Mouse (Mus musculus) MEL (cell line): ENCODE results near the gene Gucd1. TPM values are rescaled to one million over a fixed set of nuclear protein-coding genes. Genes with fewer than 3 reads are reported as not detected.

Experiments used
- DNase-seq: peaks from one replicate; pipeline ENCODE4 v3.0.0; 2011; ENCODE audit warnings: low read depth, low spot score
- H3K27ac ChIP-seq: 2 replicates; pipeline ENCODE4 v1.5.1; 2012; ENCODE audit warnings: low read depth, mild to moderate bottlenecking, control low read depth, low read length, moderate library complexity; ENCODE audit not compliant: control insufficient read depth
- H3K27me3 ChIP-seq, 2 experiments: fragments of 150-350 bp in 1 of 2; sonication (generic) in 1 of 2; 2 replicates each; pipeline ENCODE4 v1.6.1; 2012; ENCODE audit warnings: low read length in 2 of 2, mild to moderate bottlenecking in 2 of 2, improper control_type of control experiment in 1 of 2, moderate library complexity in 1 of 2; ENCODE audit not compliant: insufficient read depth in 2 of 2, control insufficient read depth in 1 of 2
- H3K36me3 ChIP-seq, 2 experiments: 2 replicates each; pipeline ENCODE4 v1.6.1; 2012 to 2014; ENCODE audit warnings: low read length in 2 of 2, improper control_type of control experiment in 1 of 2, inconsistent platforms in 1 of 2, mild to moderate bottlenecking in 1 of 2; ENCODE audit not compliant: insufficient read depth in 2 of 2, control insufficient read depth in 1 of 2
- H3K4me1 ChIP-seq, 2 experiments: fragments of 150-350 bp in 1 of 2; sonication (generic) in 1 of 2; 2 replicates each; pipeline ENCODE4 v1.6.1; 2012; ENCODE audit warnings: low read length in 2 of 2, improper control_type of control experiment in 1 of 2, mild to moderate bottlenecking in 1 of 2; ENCODE audit not compliant: insufficient read depth in 2 of 2, control insufficient read depth in 1 of 2
- H3K4me3 ChIP-seq, 2 experiments: fragments of 150-350 bp in 1 of 2; sonication (generic) in 1 of 2; 2 replicates each; pipeline ENCODE4 v1.5.1; 2012; ENCODE audit warnings: low read depth in 2 of 2, low read length in 2 of 2, mild to moderate bottlenecking in 2 of 2, moderate library complexity in 2 of 2, control low read depth in 1 of 2, improper control_type of control experiment in 1 of 2; ENCODE audit not compliant: control insufficient read depth in 1 of 2, insufficient read depth in 1 of 2
- H3K79me2 ChIP-seq: 2 replicates; pipeline ENCODE4 v1.6.1; 2012; ENCODE audit warnings: mild to moderate bottlenecking, low read length, moderate library complexity; ENCODE audit not compliant: control insufficient read depth, poor library complexity, insufficient read depth
- H3K9ac ChIP-seq: 2 replicates; pipeline ENCODE4 v1.6.1; 2012; ENCODE audit warnings: low read depth, mild to moderate bottlenecking, control low read depth, low read length, moderate library complexity; ENCODE audit not compliant: control insufficient read depth, poor library complexity, severe bottlenecking
- H3K9me3 ChIP-seq: fragments of 150-350 bp; sonication (generic); replicated peaks from 2 replicates; pipeline ENCODE4 v1.6.1; 2012; ENCODE audit warnings: mild to moderate bottlenecking, low read length, improper control_type of control experiment, moderate library complexity; ENCODE audit not compliant: insufficient read depth
- BHLHE40 ChIP-seq: IDR thresholded peaks from 2 replicates; pipeline ENCODE4 v1.6.1; 2012; ENCODE audit warnings: low read depth, mild to moderate bottlenecking, inconsistent platforms, low read length, improper control_type of control experiment, borderline replicate concordance
- CHD2 ChIP-seq: IDR thresholded peaks from 2 replicates; pipeline ENCODE4 v1.6.1; 2011; ENCODE audit warnings: low read length, improper control_type of control experiment
- CTCF ChIP-seq, 3 experiments: IDR thresholded peaks in 2 of 3; conservative IDR thresholded peaks in 1 of 3; 2 replicates each; pipeline ENCODE4 v1.5.1; 2011 to 2012; ENCODE audit warnings: low read length in 3 of 3, low read depth in 2 of 3, mild to moderate bottlenecking in 2 of 3, improper control_type of control experiment in 1 of 3, inconsistent platforms in 1 of 3, mixed read lengths in 1 of 3, moderate library complexity in 1 of 3; ENCODE audit not compliant: control insufficient read depth in 1 of 3, insufficient read depth in 1 of 3, poor library complexity in 1 of 3, severe bottlenecking in 1 of 3
- ETS1 ChIP-seq: IDR thresholded peaks from 2 replicates; pipeline ENCODE4 v1.6.1; 2012; ENCODE audit warnings: low read depth, mild to moderate bottlenecking, inconsistent platforms, low read length, improper control_type of control experiment, moderate library complexity
- GABPA ChIP-seq: IDR thresholded peaks from 2 replicates; pipeline ENCODE4 v1.6.1; 2012; ENCODE audit warnings: low read depth, mild to moderate bottlenecking, inconsistent platforms, low read length, improper control_type of control experiment, moderate library complexity
- JUND ChIP-seq: IDR thresholded peaks from 2 replicates; pipeline ENCODE4 v1.6.1; 2011; ENCODE audit warnings: low read depth, mild to moderate bottlenecking, improper control_type of control experiment, low read length
- KAT2A ChIP-seq: conservative IDR thresholded peaks from 2 replicates; pipeline ENCODE4 v1.6.1; 2012; ENCODE audit warnings: low read depth, low read length, improper control_type of control experiment, inconsistent platforms
- MYB ChIP-seq: IDR thresholded peaks from 2 replicates; pipeline ENCODE4 v1.6.1; 2011; ENCODE audit warnings: mild to moderate bottlenecking, low read depth, low read length, improper control_type of control experiment
- MYC ChIP-seq: IDR thresholded peaks from 2 replicates; pipeline ENCODE4 v1.6.1; 2011; ENCODE audit warnings: low read depth, mild to moderate bottlenecking, low read length, improper control_type of control experiment, moderate library complexity
- NELFE ChIP-seq: IDR thresholded peaks from 2 replicates; pipeline ENCODE4 v1.6.1; 2011; ENCODE audit warnings: low read depth, low read length, improper control_type of control experiment
- NRF1 ChIP-seq: IDR thresholded peaks from 2 replicates; pipeline ENCODE4 v1.6.1; 2014; ENCODE audit warnings: low read depth, mild to moderate bottlenecking, inconsistent platforms, low read length, improper control_type of control experiment, moderate library complexity; ENCODE audit not compliant: poor library complexity, insufficient read depth, severe bottlenecking
- POLR2A ChIP-seq, 2 experiments: IDR thresholded peaks; 2 replicates each; pipeline ENCODE4 v1.6.1; 2011 to 2012; ENCODE audit warnings: low read length in 2 of 2, mild to moderate bottlenecking in 2 of 2, control low read depth in 1 of 2, improper control_type of control experiment in 1 of 2, low read depth in 1 of 2, moderate library complexity in 1 of 2; ENCODE audit not compliant: control insufficient read depth in 1 of 2, insufficient read depth in 1 of 2, poor library complexity in 1 of 2
- POLR2AphosphoS2 ChIP-seq: IDR thresholded peaks from 2 replicates; pipeline ENCODE4 v1.6.1; 2011; ENCODE audit warnings: low read length, improper control_type of control experiment
- RCOR1 ChIP-seq: IDR thresholded peaks from 2 replicates; pipeline ENCODE4 v1.6.1; 2012; ENCODE audit warnings: low read depth, mild to moderate bottlenecking, inconsistent platforms, low read length, improper control_type of control experiment
- SIN3A ChIP-seq: IDR thresholded peaks from 2 replicates; pipeline ENCODE4 v1.6.1; 2012; ENCODE audit warnings: low read length, improper control_type of control experiment, inconsistent platforms
- TBP ChIP-seq: IDR thresholded peaks from 2 replicates; pipeline ENCODE4 v1.8.0; 2011; ENCODE audit warnings: low read depth, low read length, improper control_type of control experiment
- TCF12 ChIP-seq: IDR thresholded peaks from 2 replicates; pipeline ENCODE4 v1.6.1; 2014; ENCODE audit warnings: low read depth, mild to moderate bottlenecking, inconsistent platforms, low read length, improper control_type of control experiment, moderate library complexity
- UBTF ChIP-seq: IDR thresholded peaks from 2 replicates; pipeline ENCODE4 v1.6.1; 2012; ENCODE audit warnings: low read depth, mild to moderate bottlenecking, inconsistent platforms, low read length, improper control_type of control experiment, moderate library complexity, borderline replicate concordance; ENCODE audit not compliant: insufficient read depth
- USF1 ChIP-seq: IDR thresholded peaks from 2 replicates; pipeline ENCODE4 v1.6.1; 2014; ENCODE audit warnings: low read depth, mild to moderate bottlenecking, inconsistent platforms, low read length, improper control_type of control experiment, moderate library complexity
- ZC3H11A ChIP-seq: IDR thresholded peaks from 2 replicates; pipeline ENCODE4 v1.6.1; 2012; ENCODE audit warnings: low read depth, mild to moderate bottlenecking, inconsistent platforms, low read length, improper control_type of control experiment
- polyA plus RNA-seq, 2 experiments: library from polyadenylated mRNA; stranded (reverse) in 1 of 2; unstranded in 1 of 2; fragments of >175 nt in 1 of 2; fragments of >200 nt in 1 of 2; gene quantifications; 2 replicates each; pipeline versions ENCODE4 v1.2.1 to v1.2.4; 2012; ENCODE audit warnings: low replicate concordance in 2 of 2, low read depth in 1 of 2; ENCODE audit not compliant: insufficient read length in 2 of 2, insufficient read depth in 1 of 2, missing spikeins in 1 of 2
- total RNA-seq: library from RNA; depleted of rRNA; stranded (reverse); fragments of 300-350 nt; gene quantifications from 2 replicates; pipeline ENCODE4 v1.2.3, GENCODE M21; 2012

The Gucd1 gene
- total and polyA plus RNA-seq, 3 experiments, result 18.7 to 30.7 TPM; not detected in 1

GRCm38 (mm10) chr10:75458329-75458728, 59.4 kb downstream of the Gucd1 start:
- H3K9me3 ChIP-seq, result no peaks in the 10 kb centered on the region
- H3K4me3 ChIP-seq, result no peak overlapping the region
- no peak overlapping the region for H3K27ac ChIP-seq
- H3K36me3 ChIP-seq, result no peaks in the 10 kb centered on the region
- DNase-seq, result no peak
- no peaks in the 10 kb centered on the region; a peak in 2 of 4 replicates for H3K27me3 ChIP-seq
- H3K79me2 ChIP-seq, result no peaks in the 10 kb centered on the region
- no peaks in the 10 kb centered on the region; a peak in 1 of 4 replicates for H3K4me1 ChIP-seq
- TF ChIP-seq ETS1 (no peak), POLR2A (IDR thresholded peaks at IDR 0.05; ENCODE audit: control insufficient read depth in 1 of 2, insufficient read depth in 1 of 2, low read depth in 1 of 2, low read length in 2 of 2, poor library complexity in 1 of 2) (no peak), POLR2AphosphoS2 (no peak), MYC (no peak)
- no peak overlapping the region for H3K9ac ChIP-seq

GRCm38 (mm10) chr10:75457852-75458251, 59.9 kb downstream of the Gucd1 start:
- TF ChIP-seq RCOR1 (no peak), CTCF (IDR thresholded peaks at IDR 0.05 in 2 of 3, conservative IDR thresholded peaks at IDR 0.05 in 1 of 3; ENCODE audit: control insufficient read depth in 1 of 3, insufficient read depth in 1 of 3, low read depth in 2 of 3, low read length in 3 of 3, poor library complexity in 1 of 3, severe bottlenecking in 1 of 3) (no peak), NELFE (no peak), SIN3A (no peak), USF1 (no peak), NRF1 (no peak), CHD2 (no peak), MYB (no peak), GABPA (no peak), BHLHE40 (no peak), UBTF (no peak), ZC3H11A (no peak), TBP (no peak), JUND (no peak), KAT2A (no peak), TCF12 (no peak)
- H3K4me1 ChIP-seq, result no peaks in the 10 kb centered on the region; a peak in 1 of 4 replicates
- no peak overlapping the region for H3K9ac ChIP-seq
- H3K79me2 ChIP-seq, result no peaks in the 10 kb centered on the region
- no peaks in the 10 kb centered on the region for H3K36me3 ChIP-seq
- H3K27me3 ChIP-seq, result no peaks in the 10 kb centered on the region; a peak in 2 of 4 replicates
- DNase-seq, result no peak
- no peak overlapping the region for H3K27ac ChIP-seq
- H3K4me3 ChIP-seq, result no peak overlapping the region
- no peaks in the 10 kb centered on the region for H3K9me3 ChIP-seq
